8 mouse cellular contexts compared by ENCODE assay signal in the genomic region with DNA sequence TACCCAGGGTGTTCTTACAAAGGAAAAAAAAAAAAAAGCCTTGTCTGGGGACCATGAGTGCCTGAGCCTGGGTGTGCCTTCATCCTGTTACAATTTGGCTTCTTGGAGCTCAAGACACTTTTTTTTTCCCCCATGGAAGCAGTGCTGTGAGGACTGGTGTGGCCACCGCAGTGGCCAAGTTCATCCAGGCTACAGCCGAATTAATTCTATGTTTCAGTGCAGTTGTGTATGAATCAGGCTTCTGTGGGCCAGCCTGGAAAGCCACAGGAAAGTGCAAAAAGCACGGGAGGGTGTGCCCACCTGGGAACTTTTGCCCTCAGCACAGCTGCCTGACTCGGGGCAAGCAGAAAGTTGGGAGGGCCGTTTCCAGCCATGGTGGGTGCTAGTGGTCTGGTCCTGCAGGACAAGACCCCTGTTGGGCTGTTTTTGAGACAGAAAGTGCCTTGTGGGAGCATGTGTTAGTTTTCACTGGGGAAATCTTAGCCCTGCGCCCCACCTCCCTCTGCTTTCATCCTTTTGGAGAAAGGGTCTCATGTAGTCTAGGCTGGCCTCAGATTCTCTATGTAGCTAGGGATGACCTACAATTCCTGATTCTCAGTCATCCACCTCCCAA. TPM values are rescaled to one million over a fixed set of nuclear protein-coding genes. Genes with fewer than 3 reads are reported as not detected.
DNase-seq lines count a peak whose midpoint lies in the region; ATAC-seq and TF ChIP-seq lines count a peak whose summit lies in the region.

No protein-coding gene starts in this region.

- TF ChIP-seq CTCF in gastrocnemius, adult 2 months (IDR thresholded peaks at IDR 0.05): no peak
- no peak for TF ChIP-seq CTCF in cortical plate, adult 2 months (IDR thresholded peaks at IDR 0.05; ENCODE audit: extremely low read depth, insufficient read depth, low read length)

- no peak for ATAC-seq in hindbrain, embryonic 11.5 days (ENCODE audit: low FRiP score)

- TF ChIP-seq POLR2A in cortical plate, adult 2 months (IDR thresholded peaks at IDR 0.05; ENCODE audit: extremely low read depth, insufficient read depth, low read length): no peak

- no peaks in the 10 kb centered on the region for H3K27me3 ChIP-seq in hindbrain, embryonic 11.5 days (ENCODE audit: control insufficient read depth, insufficient read depth, low read length)
- peaks cover 15% of the 10 kb centered on the region for H3K27me3 ChIP-seq in midbrain, embryonic 10.5 days (ENCODE audit: low read depth, poor library complexity, severe bottlenecking)

- peak; percentile 68 for DNase-seq in gastrocnemius, adult 2 months
- no peak for DNase-seq in gastrocnemius, postnatal 4 days (ENCODE audit: low spot score in 2 of 2)
- DNase-seq in hindbrain, embryonic 11.5 days (ENCODE audit: low spot score): no peak
- DNase-seq in midbrain, embryonic 10.5 days (ENCODE audit: low spot score): no peak
- DNase-seq in layer of hippocampus, adult 8-10 months (ENCODE audit: low spot score in 2 of 2): no peak
- DNase-seq in ovary, postnatal 14 days (ENCODE audit: low spot score): no peak
- no peak for DNase-seq in yolk sac, embryonic 10.5 days (ENCODE audit: low spot score)

- WGBS in hindbrain, embryonic 11.5 days: 28% methylated on average over 6 of the region's 6 CpGs
- 37% methylated on average over 6 of the region's 6 CpGs for WGBS in midbrain, embryonic 10.5 days

- no peaks in the 10 kb centered on the region for H3K9me3 ChIP-seq in hindbrain, embryonic 11.5 days (ENCODE audit: control insufficient read depth, low read length)
- H3K9me3 ChIP-seq in midbrain, embryonic 10.5 days (replicated peaks): 0 out of 2 replicates have a peak, but pooled peaks cover 4% of the 10 kb centered on the region

- H3K4me1 ChIP-seq in cortical plate, adult 2 months (ENCODE audit: control insufficient read depth, insufficient read depth, low read length): peaks cover 8% of the 10 kb centered on the region
- H3K4me1 ChIP-seq in hindbrain, embryonic 11.5 days (replicated peaks; ENCODE audit: control insufficient read depth, insufficient read depth, low read length): peaks cover 12% of the 10 kb centered on the region
- peaks cover 57% of the 10 kb centered on the region for H3K4me1 ChIP-seq in midbrain, embryonic 10.5 days

- peak overlapping the region; percentile 94 for H3K9ac ChIP-seq in hindbrain, embryonic 11.5 days (ENCODE audit: low read depth, low read length)

- intact Hi-C loops in gastrocnemius, adult 2 months (cut with DNase I): loop anchor here (1.0 kb wide), 1 partner anchor 18 kb away; no protein-coding TSS in a partner anchor

- peak overlapping the region; percentile 100 for H3K27ac ChIP-seq in gastrocnemius, adult 2 months
- peak overlapping the region; percentile 98 for H3K27ac ChIP-seq in cortical plate, adult 2 months (ENCODE audit: insufficient read depth, low read length)
- H3K27ac ChIP-seq in hindbrain, embryonic 11.5 days (ENCODE audit: low read depth, low read length): peak overlapping the region; percentile 92
- peak overlapping the region; percentile 95 for H3K27ac ChIP-seq in midbrain, embryonic 10.5 days (replicated peaks)

- H3K4me2 ChIP-seq in hindbrain, embryonic 11.5 days (replicated peaks; ENCODE audit: low read depth, low read length): peak overlapping the region; percentile 71

- peak overlapping the region; percentile 80 for H3K4me3 ChIP-seq in gastrocnemius, adult 2 months
- peak overlapping the region; percentile 47; the same call in 1 of the 2 replicates for H3K4me3 ChIP-seq in cortical plate, adult 2 months (ENCODE audit: insufficient read depth, low read length)
- peak overlapping the region; percentile 48 for H3K4me3 ChIP-seq in hindbrain, embryonic 11.5 days (ENCODE audit: low read depth, low read length)
- peak overlapping the region; percentile 63 for H3K4me3 ChIP-seq in midbrain, embryonic 10.5 days

- H3K36me3 ChIP-seq in hindbrain, embryonic 11.5 days (ENCODE audit: control insufficient read depth, insufficient read depth, low read length): no peaks in the 10 kb centered on the region
- H3K36me3 ChIP-seq in midbrain, embryonic 10.5 days: no peaks in the 10 kb centered on the region

RNA-seq across cellular contexts. Expression of a gene that starts 18.9 kb away (rescaled TPM):
- 100 to 1,000 TPM in 1 of 2 experiments, 10 to 100 TPM in 1; 15.4 to 183 TPM for total RNA-seq in gastrocnemius, adult 2 months (2021)
- 10 to 100 TPM; 18.6 to 18.7 TPM for total RNA-seq in gastrocnemius, postnatal 4 days (2021)
- polyA plus RNA-seq in cortical plate, adult 2 months (2012; rRNA removed): 35.7 and 38.3 TPM in 2 replicates
- 4.6 and 5.5 TPM in 2 replicates for polyA plus RNA-seq in hindbrain, embryonic 11.5 days (2014; fragmentation: Nextera tagmentation; extraction: Ambion mirVana)
- polyA plus RNA-seq in midbrain, embryonic 10.5 days (2016; fragmentation: Nextera tagmentation; extraction: Ambion mirVana): 31.8 and 31.9 TPM in 2 replicates
- total RNA-seq in layer of hippocampus, adult 8-10 months (2022): 10 to 100 TPM; 51.3 to 71.6 (median 61.4) TPM

RNA-seq across cellular contexts. Expression of a gene that starts 32.0 kb away (rescaled TPM):
- total RNA-seq in gastrocnemius, adult 2 months (2021): 10 to 100 TPM; 13.6 to 14.6 TPM
- 10 to 100 TPM; 13.9 to 16.0 TPM for total RNA-seq in gastrocnemius, postnatal 4 days (2021)
- 22.5 and 22.7 TPM in 2 replicates for polyA plus RNA-seq in cortical plate, adult 2 months (2012; rRNA removed)
- 41.1 and 42.9 TPM in 2 replicates for polyA plus RNA-seq in hindbrain, embryonic 11.5 days (2014; fragmentation: Nextera tagmentation; extraction: Ambion mirVana)
- polyA plus RNA-seq in midbrain, embryonic 10.5 days (2016; fragmentation: Nextera tagmentation; extraction: Ambion mirVana): 34.4 and 35.5 TPM in 2 replicates
- total RNA-seq in layer of hippocampus, adult 8-10 months (2022): 10 to 100 TPM; 17.0 to 19.1 (median 17.7) TPM

RNA-seq across cellular contexts. Expression of a gene that starts 32.4 kb away (rescaled TPM):
- 10 to 100 TPM; 49.5 to 50.7 TPM for total RNA-seq in gastrocnemius, adult 2 months (2021)
- 10 to 100 TPM; 49.9 to 51.4 TPM for total RNA-seq in gastrocnemius, postnatal 4 days (2021)
- 96.3 and 98.7 TPM in 2 replicates for polyA plus RNA-seq in cortical plate, adult 2 months (2012; rRNA removed)
- polyA plus RNA-seq in hindbrain, embryonic 11.5 days (2014; fragmentation: Nextera tagmentation; extraction: Ambion mirVana): 97.1 and 115 TPM in 2 replicates
- 111 and 113 TPM in 2 replicates for polyA plus RNA-seq in midbrain, embryonic 10.5 days (2016; fragmentation: Nextera tagmentation; extraction: Ambion mirVana)
- 10 to 100 TPM; 66.2 to 69.6 (median 67.9) TPM for total RNA-seq in layer of hippocampus, adult 8-10 months (2022)
